In genomic region chr16:46497686-46498420, GRCm38 (mm10) we compare ENCODE assay signal across 8 mouse cellular contexts. TPM values are rescaled to one million over a fixed set of nuclear protein-coding genes. Genes with fewer than 3 reads are reported as not detected.
DNase-seq lines count a peak whose midpoint lies in the region; ATAC-seq lines count a peak whose summit lies in the region.

No protein-coding gene starts in this region.

- DNase-seq in CD4-positive, CD25-positive, alpha-beta regulatory T cell, adult 2 months (ENCODE audit: low read depth, low spot score): peak; percentile 6
- peak; percentile 61 to 86 for DNase-seq in adrenal gland, adult (ENCODE audit: inconsistent age in 2 of 2, low spot score in 1 of 2)
- DNase-seq in embryonic facial prominence, embryonic 11.5 days (ENCODE audit: low spot score): peak; percentile 57
- DNase-seq in layer of hippocampus, adult 18-20 months (ENCODE audit: low spot score in 2 of 2): peak; percentile 25 to 48
- DNase-seq in right cerebral cortex, postnatal 4 days: peak; percentile 18
- no peak for DNase-seq in thymus, postnatal 0 days (ENCODE audit: low spot score)

- H3K27ac ChIP-seq in embryonic facial prominence, embryonic 11.5 days (replicated peaks; ENCODE audit: low read depth, low read length): peak overlapping the region; percentile 75
- H3K27ac ChIP-seq in heart, embryonic 15.5 days: peak overlapping the region; percentile 98

- H3K9me3 ChIP-seq in embryonic facial prominence, embryonic 11.5 days (replicated peaks; ENCODE audit: control insufficient read depth, low read length): no peaks in the 10 kb centered on the region
- no peaks in the 10 kb centered on the region for H3K9me3 ChIP-seq in heart, embryonic 15.5 days (replicated peaks)

- no peaks in the 10 kb centered on the region for H3K36me3 ChIP-seq in embryonic facial prominence, embryonic 11.5 days (replicated peaks; ENCODE audit: control insufficient read depth, insufficient read depth, low read depth, low read length)
- H3K36me3 ChIP-seq in heart, embryonic 15.5 days: no peaks in the 10 kb centered on the region

- H3K9ac ChIP-seq in embryonic facial prominence, embryonic 11.5 days (replicated peaks; ENCODE audit: low read length): peak overlapping the region; percentile 83
- peak overlapping the region; percentile 69 for H3K9ac ChIP-seq in heart, embryonic 15.5 days

- peak overlapping the region; percentile 92 for H3K4me3 ChIP-seq in embryonic facial prominence, embryonic 11.5 days (ENCODE audit: low read depth, low read length)
- peak overlapping the region; percentile 93 for H3K4me3 ChIP-seq in heart, embryonic 15.5 days

- ATAC-seq in embryonic facial prominence, embryonic 11.5 days (replicated peaks; ENCODE audit: insufficient number of reproducible peaks, low FRiP score, low TSS enrichment, low read depth): no peak; the same call in 1 of the 2 replicates
- ATAC-seq in heart, embryonic 15.5 days (replicated peaks; ENCODE audit: insufficient number of reproducible peaks, insufficient read depth, low FRiP score, low read depth): no peak; the same call in 1 of the 2 replicates
- peak; percentile 6; the same call in 1 of the 2 replicates for ATAC-seq in megakaryocyte, adult 5-6 weeks (ENCODE audit: poor library complexity, severe bottlenecking)

- no peaks in the 10 kb centered on the region for H3K27me3 ChIP-seq in embryonic facial prominence, embryonic 11.5 days (ENCODE audit: control insufficient read depth, insufficient read depth, low read length)
- no peaks in the 10 kb centered on the region for H3K27me3 ChIP-seq in heart, embryonic 15.5 days

- no peaks in the 10 kb centered on the region for H3K4me1 ChIP-seq in embryonic facial prominence, embryonic 11.5 days (ENCODE audit: control insufficient read depth, insufficient read depth, low read length)
- H3K4me1 ChIP-seq in heart, embryonic 15.5 days (replicated peaks): peaks cover 22% of the 10 kb centered on the region

- under 1% methylated on average over 32 of the region's 32 CpGs for WGBS in embryonic facial prominence, embryonic 11.5 days
- WGBS in heart, embryonic 15.5 days: 2% methylated on average over 32 of the region's 32 CpGs

- peak overlapping the region; percentile 86 for H3K4me2 ChIP-seq in embryonic facial prominence, embryonic 11.5 days (ENCODE audit: low read depth, low read length)
- peak overlapping the region; percentile 75 for H3K4me2 ChIP-seq in heart, embryonic 15.5 days

RNA-seq across cellular contexts. Expression of gene Nectin3, which starts 0.5 kb away (rescaled TPM):
- 40.9 and 44.0 TPM in 2 replicates for polyA plus RNA-seq in embryonic facial prominence, embryonic 11.5 days (2014; fragmentation: Nextera tagmentation; extraction: Ambion mirVana)
- 16.1 and 16.6 TPM in 2 replicates for polyA plus RNA-seq in heart, embryonic 15.5 days (2015; fragmentation: Nextera tagmentation; extraction: Ambion mirVana)
- total RNA-seq in layer of hippocampus, adult 18-20 months (2021): 10 to 100 TPM; 44.3 to 48.5 TPM
- total RNA-seq in megakaryocyte, adult 5-6 weeks (2015): 0.07 TPM in 1 of 2 replicates, not detected in the other
- 0.08 TPM in 1 of 2 replicates, not detected in the other for total RNA-seq in megakaryocyte, adult 5-6 weeks (2017)
- 3.8 and 4.0 TPM in 2 replicates for polyA plus RNA-seq in thymus, postnatal 0 days (2015; fragmentation: Nextera tagmentation; extraction: Ambion mirVana)
